Mouse (Mus musculus): ENCODE measurements at regions not wholly inside any gene's neighbourhood (a gene's known extent, or its start where the extent isn't known, plus 50 kb on each side); places are given as distances from the start of the nearest gene placed in this dataset.

DNA sequence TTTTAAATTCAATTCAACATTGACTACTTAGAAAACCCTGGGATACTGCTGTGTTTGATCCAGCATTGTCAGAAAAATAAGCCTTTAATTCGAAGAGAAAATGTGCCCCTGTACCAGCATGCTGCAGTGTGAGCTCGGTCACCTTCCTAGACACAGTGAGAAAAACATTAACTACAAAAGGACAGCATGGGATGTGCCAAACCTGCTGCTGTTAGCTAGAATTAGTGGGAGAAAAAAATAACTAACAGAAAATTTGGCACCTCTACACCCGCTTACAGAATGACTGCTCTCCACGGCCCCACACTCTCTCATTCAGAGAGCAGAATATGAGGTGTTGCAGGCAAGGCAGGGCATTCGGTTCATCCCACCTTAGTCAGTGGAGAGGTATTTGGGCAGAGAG, 531.9 kb upstream of the Hs6st1 start:
- Histone ChIP-seq H3K36me3 (ENCODE audit: control insufficient read depth, insufficient read depth, low read length) (no peaks in the 10 kb centered on the region), H3K79me2 (replicated peaks; ENCODE audit: control insufficient read depth, insufficient read depth, low read length) (no peaks in the 10 kb centered on the region), H3K4me1 (ENCODE audit: control insufficient read depth, insufficient read depth, low read length) (no peaks in the 10 kb centered on the region), H3K27ac (no peak overlapping the region), H3K9ac (ENCODE audit: low read depth, low read length) (no peak overlapping the region), H3K4me3 (no peak overlapping the region), H3K27me3 (ENCODE audit: control insufficient read depth, insufficient read depth, low read length) (no peaks in the 10 kb centered on the region)
- 83% methylated on average over 5 of the region's 5 CpGs for WGBS
- DNase-seq: no peak
- no peak for TF ChIP-seq POLR2A (IDR thresholded peaks at IDR 0.05; ENCODE audit: insufficient read depth, low read depth, low read length)
- no peak for TF ChIP-seq CTCF (IDR thresholded peaks at IDR 0.05)
- intact Hi-C loops (cut with DNase I): no loop called here

DNA sequence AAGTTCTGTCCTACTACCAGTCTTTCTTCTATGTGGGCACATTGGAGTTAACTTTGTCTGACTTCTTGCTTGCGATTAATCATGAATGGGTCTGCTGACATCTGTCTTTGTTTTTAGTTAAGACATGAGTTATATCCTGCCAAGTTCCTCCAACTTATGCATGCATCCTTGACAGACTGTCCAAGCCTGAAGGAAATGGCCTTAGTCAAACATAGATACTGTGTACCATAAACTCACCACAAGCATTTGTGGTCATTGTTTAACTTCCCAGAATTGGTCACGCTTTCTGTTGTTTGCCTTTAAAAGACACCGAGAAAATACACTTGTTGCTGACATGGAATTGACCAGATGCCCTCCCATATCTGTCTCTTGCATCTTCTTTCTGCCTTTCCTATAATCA, 519.4 kb upstream of the Hs6st1 start:
- no peak for DNase-seq
- intact Hi-C loops (cut with DNase I): no loop called here
- 48% methylated on average over 3 of the region's 3 CpGs for WGBS
- Histone ChIP-seq H3K4me1 (ENCODE audit: control insufficient read depth, insufficient read depth, low read length) (no peaks in the 10 kb centered on the region), H3K79me2 (replicated peaks; ENCODE audit: control insufficient read depth, insufficient read depth, low read length) (no peaks in the 10 kb centered on the region), H3K36me3 (ENCODE audit: control insufficient read depth, insufficient read depth, low read length) (no peaks in the 10 kb centered on the region), H3K27me3 (ENCODE audit: control insufficient read depth, insufficient read depth, low read length) (no peaks in the 10 kb centered on the region), H3K27ac (no peak overlapping the region), H3K4me3 (no peak overlapping the region), H3K9ac (ENCODE audit: low read depth, low read length) (no peak overlapping the region)
- TF ChIP-seq EP300 (IDR thresholded peaks at IDR 0.05; ENCODE audit: insufficient read depth, low read depth, low read length) (no peak), POLR2A (IDR thresholded peaks at IDR 0.05; ENCODE audit: insufficient read depth, low read depth, low read length) (no peak), CTCF (IDR thresholded peaks at IDR 0.05) (no peak)

DNA sequence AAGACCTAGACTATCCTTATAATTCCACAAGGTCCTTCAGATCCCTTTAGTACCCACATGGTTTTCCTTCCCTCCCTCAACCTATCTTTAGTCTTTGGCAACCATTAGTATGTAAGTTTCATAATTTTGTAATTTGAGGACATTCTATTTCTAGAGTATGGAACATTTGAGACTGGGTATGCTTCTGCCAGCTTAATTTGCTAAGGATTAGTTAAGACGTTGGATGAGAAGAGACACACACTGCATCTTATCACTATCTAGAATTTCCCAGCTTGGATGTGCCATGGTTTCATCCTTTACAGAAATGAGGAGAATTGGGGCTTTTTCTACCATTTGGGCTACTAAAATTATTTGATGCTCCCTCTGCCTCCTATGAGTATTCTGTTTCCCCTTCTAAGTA, 516.7 kb upstream of the Hs6st1 start:
- Histone ChIP-seq H3K79me2 (replicated peaks; ENCODE audit: control insufficient read depth, insufficient read depth, low read length) (no peaks in the 10 kb centered on the region), H3K27ac (no peak overlapping the region), H3K9ac (ENCODE audit: low read depth, low read length) (no peak overlapping the region), H3K4me3 (no peak overlapping the region), H3K27me3 (ENCODE audit: control insufficient read depth, insufficient read depth, low read length) (no peaks in the 10 kb centered on the region), H3K36me3 (ENCODE audit: control insufficient read depth, insufficient read depth, low read length) (no peaks in the 10 kb centered on the region), H3K4me1 (ENCODE audit: control insufficient read depth, insufficient read depth, low read length) (no peaks in the 10 kb centered on the region)
- intact Hi-C loops (cut with DNase I): no loop called here
- 63% methylated on average over 1 of the region's 1 CpGs for WGBS
- TF ChIP-seq EP300 (IDR thresholded peaks at IDR 0.05; ENCODE audit: insufficient read depth, low read depth, low read length) (no peak), POLR2A (IDR thresholded peaks at IDR 0.05; ENCODE audit: insufficient read depth, low read depth, low read length) (no peak), CTCF (IDR thresholded peaks at IDR 0.05) (no peak)
- no peak for DNase-seq

DNA sequence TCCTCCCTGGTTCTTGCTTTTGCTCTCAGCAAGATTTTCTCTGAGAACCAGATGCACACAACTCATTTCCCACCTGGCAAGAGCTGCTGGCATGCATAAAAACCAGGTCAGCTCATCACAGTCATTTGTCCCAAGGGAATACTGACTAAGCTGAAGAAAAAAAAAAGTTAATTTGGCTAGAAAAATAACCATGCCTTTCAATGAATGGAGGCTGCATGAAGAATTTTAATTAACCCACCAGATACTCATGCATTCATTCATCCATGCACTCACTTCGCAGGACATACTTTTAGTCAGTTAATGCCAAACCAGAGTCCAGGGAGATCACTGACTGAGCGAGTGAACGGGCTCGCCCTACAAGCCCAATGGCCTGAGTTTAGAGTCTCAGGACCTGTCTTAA, 505.4 kb upstream of the Hs6st1 start:
- H3K9ac ChIP-seq (ENCODE audit: low read depth, low read length): no peak overlapping the region
- H3K4me1 ChIP-seq (ENCODE audit: control insufficient read depth, insufficient read depth, low read length): no peaks in the 10 kb centered on the region
- no peak for DNase-seq
- no peak overlapping the region for H3K27ac ChIP-seq
- no peaks in the 10 kb centered on the region for H3K36me3 ChIP-seq (ENCODE audit: control insufficient read depth, insufficient read depth, low read length)
- H3K79me2 ChIP-seq (replicated peaks; ENCODE audit: control insufficient read depth, insufficient read depth, low read length): no peaks in the 10 kb centered on the region
- whole genome bisulfite sequencing: 89% methylated on average over 4 of the region's 4 CpGs
- intact Hi-C loops (cut with DNase I): no loop called here
- TF ChIP-seq POLR2A (IDR thresholded peaks at IDR 0.05; ENCODE audit: insufficient read depth, low read depth, low read length) (no peak), EP300 (IDR thresholded peaks at IDR 0.05; ENCODE audit: insufficient read depth, low read depth, low read length) (no peak), CTCF (IDR thresholded peaks at IDR 0.05) (no peak)
- H3K4me3 ChIP-seq: no peak overlapping the region
- H3K27me3 ChIP-seq (ENCODE audit: control insufficient read depth, insufficient read depth, low read length): no peaks in the 10 kb centered on the region

DNA sequence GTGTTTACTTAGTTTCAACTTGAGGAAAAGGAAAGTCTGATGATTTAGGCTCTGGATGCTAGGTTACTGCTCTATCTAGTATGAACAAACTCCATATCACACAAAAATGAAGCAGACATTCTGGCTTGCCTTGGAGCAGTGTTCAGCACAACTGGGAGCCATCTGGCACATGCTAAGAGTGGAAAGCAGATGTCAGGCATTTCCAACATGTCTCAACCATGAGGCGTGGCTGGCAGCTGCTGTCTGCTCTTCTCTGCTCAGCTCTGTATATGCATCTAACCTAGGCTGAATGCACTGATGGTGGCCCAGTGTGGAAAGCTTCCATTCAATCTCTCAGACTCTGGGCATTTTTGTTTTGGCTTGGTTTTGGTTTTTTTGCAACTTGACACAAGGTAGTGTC, 493.0 kb upstream of the Hs6st1 start:
- 79% methylated on average over 1 of the region's 1 CpGs for WGBS
- Histone ChIP-seq H3K27ac (no peak overlapping the region), H3K36me3 (ENCODE audit: control insufficient read depth, insufficient read depth, low read length) (no peaks in the 10 kb centered on the region), H3K4me1 (ENCODE audit: control insufficient read depth, insufficient read depth, low read length) (no peaks in the 10 kb centered on the region), H3K9ac (ENCODE audit: low read depth, low read length) (no peak overlapping the region), H3K79me2 (replicated peaks; ENCODE audit: control insufficient read depth, insufficient read depth, low read length) (no peaks in the 10 kb centered on the region), H3K4me3 (no peak overlapping the region), H3K27me3 (ENCODE audit: control insufficient read depth, insufficient read depth, low read length) (no peaks in the 10 kb centered on the region)
- peak in 1 of 2 experiments; percentile 5 for DNase-seq
- TF ChIP-seq CTCF (IDR thresholded peaks at IDR 0.05): no peak
- intact Hi-C loops (cut with DNase I): no loop called here

DNA sequence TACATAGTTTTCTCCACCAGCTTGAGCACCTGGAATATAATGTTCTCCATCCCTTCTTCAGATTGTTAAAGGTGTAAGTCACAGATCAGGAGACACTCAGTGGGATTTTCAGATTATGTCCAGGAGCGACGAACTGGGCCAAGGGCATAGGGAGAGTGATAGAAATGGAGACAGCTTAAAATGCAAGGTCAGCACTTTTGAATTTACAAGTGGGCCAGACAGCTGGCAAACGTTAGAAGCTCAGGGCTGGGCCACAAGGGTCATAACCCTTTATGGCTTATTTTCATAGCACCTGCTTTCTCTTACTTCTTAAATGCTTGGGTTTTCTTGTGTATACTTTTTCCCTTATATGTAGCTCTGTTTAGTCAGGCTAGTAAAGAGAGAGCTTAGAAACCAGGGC, 488.8 kb upstream of the Hs6st1 start:
- H3K4me1 ChIP-seq (ENCODE audit: control insufficient read depth, insufficient read depth, low read length): no peaks in the 10 kb centered on the region
- H3K36me3 ChIP-seq (ENCODE audit: control insufficient read depth, insufficient read depth, low read length): no peaks in the 10 kb centered on the region
- no peak for TF ChIP-seq POLR2A (IDR thresholded peaks at IDR 0.05; ENCODE audit: insufficient read depth, low read depth, low read length)
- TF ChIP-seq CTCF (IDR thresholded peaks at IDR 0.05): no peak
- TF ChIP-seq EP300 (IDR thresholded peaks at IDR 0.05; ENCODE audit: insufficient read depth, low read depth, low read length): no peak
- intact Hi-C loops (cut with DNase I): no loop called here
- H3K79me2 ChIP-seq (replicated peaks; ENCODE audit: control insufficient read depth, insufficient read depth, low read length): no peaks in the 10 kb centered on the region
- H3K27ac ChIP-seq: no peak overlapping the region
- H3K27me3 ChIP-seq (ENCODE audit: control insufficient read depth, insufficient read depth, low read length): no peaks in the 10 kb centered on the region
- no peak overlapping the region for H3K4me3 ChIP-seq
- no peak for DNase-seq
- 72% methylated on average over 3 of the region's 3 CpGs for WGBS
- no peak overlapping the region for H3K9ac ChIP-seq (ENCODE audit: low read depth, low read length)

DNA sequence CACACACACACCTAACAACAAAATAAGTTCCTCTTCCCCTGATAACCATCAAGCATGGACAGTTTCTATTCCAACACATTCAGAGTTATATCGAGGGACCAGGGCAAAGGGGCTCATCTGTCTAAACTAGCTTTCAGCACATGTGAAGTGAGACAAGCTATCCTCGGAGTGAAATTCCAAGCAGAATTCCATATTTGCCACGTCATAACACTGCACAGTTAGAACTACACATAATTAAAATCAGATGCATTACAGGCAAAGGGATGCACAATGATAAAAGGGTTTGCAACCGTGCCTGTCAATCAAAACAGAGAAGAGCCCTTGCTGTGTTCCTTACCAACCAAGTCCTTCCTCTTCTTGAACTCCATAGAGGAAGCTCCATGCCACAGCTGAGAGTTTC, 488.2 kb upstream of the Hs6st1 start:
- Histone ChIP-seq H3K27ac (no peak overlapping the region), H3K4me3 (no peak overlapping the region), H3K4me1 (ENCODE audit: control insufficient read depth, insufficient read depth, low read length) (no peaks in the 10 kb centered on the region), H3K27me3 (ENCODE audit: control insufficient read depth, insufficient read depth, low read length) (no peaks in the 10 kb centered on the region), H3K79me2 (replicated peaks; ENCODE audit: control insufficient read depth, insufficient read depth, low read length) (no peaks in the 10 kb centered on the region), H3K9ac (ENCODE audit: low read depth, low read length) (no peak overlapping the region), H3K36me3 (ENCODE audit: control insufficient read depth, insufficient read depth, low read length) (no peaks in the 10 kb centered on the region)
- no peak for TF ChIP-seq EP300 (IDR thresholded peaks at IDR 0.05; ENCODE audit: insufficient read depth, low read depth, low read length)
- no peak for TF ChIP-seq POLR2A (IDR thresholded peaks at IDR 0.05; ENCODE audit: insufficient read depth, low read depth, low read length)
- TF ChIP-seq CTCF (IDR thresholded peaks at IDR 0.05): no peak
- WGBS: 48% methylated on average over 4 of the region's 4 CpGs
- DNase-seq: no peak
- intact Hi-C loops (cut with DNase I): no loop called here

Data from heart, adult 2 months (tissue).